Mouse (Mus musculus) stomach, postnatal 0 days (tissue): ENCODE measurements at regions not wholly inside any gene's neighbourhood (a gene's known extent, or its start where the extent isn't known, plus 50 kb on each side); places are given as distances from the start of the nearest gene placed in this dataset.

Experiments used
- ATAC-seq: fragments of 200-750 bp; cut with Nextera tagmentation; 2 replicates; pipeline ENCODE4 v1.8.0; 2017; ENCODE audit not compliant: low FRiP score, low TSS enrichment
- DNase-seq: peaks from one replicate; pipeline ENCODE4 v3.0.0-alpha.2; 2016; ENCODE audit warnings: low spot score
- H3K27ac ChIP-seq: fragments of 300-500 bp; sonication (generic); replicated peaks from 2 replicates; pipeline ENCODE4 v1.5.1; 2014; ENCODE audit warnings: mild to moderate bottlenecking, control low read depth
- H3K27me3 ChIP-seq: fragments of 300-500 bp; sonication (generic); 2 replicates; pipeline ENCODE4 v1.6.1; 2014; ENCODE audit warnings: low read length; ENCODE audit not compliant: control insufficient read depth, insufficient read depth
- H3K36me3 ChIP-seq: fragments of 300-500 bp; sonication (generic); 2 replicates; pipeline ENCODE4 v1.6.1; 2014; ENCODE audit warnings: low read length, mixed read lengths; ENCODE audit not compliant: control insufficient read depth, insufficient read depth
- H3K4me1 ChIP-seq: fragments of 300-500 bp; sonication (generic); replicated peaks from 2 replicates; pipeline ENCODE4 v1.6.1; 2014; ENCODE audit warnings: antibody characterized with exemption; ENCODE audit not compliant: control insufficient read depth, insufficient read depth
- H3K4me2 ChIP-seq: fragments of 300-500 bp; sonication (generic); replicated peaks from 2 replicates; pipeline ENCODE4 v1.6.1; 2014; ENCODE audit warnings: low read depth, mild to moderate bottlenecking, control low read depth, moderate library complexity
- H3K4me3 ChIP-seq: fragments of 300-500 bp; sonication (generic); 2 replicates; pipeline ENCODE4 v1.5.1; 2014; ENCODE audit warnings: low read depth, low read length, control low read depth
- H3K9ac ChIP-seq: fragments of 300-500 bp; sonication (generic); 2 replicates; pipeline ENCODE4 v1.6.1; 2014; ENCODE audit warnings: mild to moderate bottlenecking, low read length, control low read depth, mixed read lengths
- H3K9me3 ChIP-seq: fragments of 300-500 bp; sonication (generic); 2 replicates; pipeline ENCODE4 v1.6.1; 2016; ENCODE audit warnings: low read length; ENCODE audit not compliant: control insufficient read depth
- CTCF ChIP-seq: IDR thresholded peaks from 2 replicates; pipeline ENCODE4 v1.5.1; 2016; ENCODE audit warnings: antibody characterized with exemption, low read depth, mild to moderate bottlenecking, moderate library complexity
- EP300 ChIP-seq: optimal IDR thresholded peaks from 2 replicates; pipeline ENCODE3; 2016; ENCODE audit warnings: antibody characterized with exemption
- WGBS: fragments of 180-500 bp; shearing (Covaris S2); extraction: QIAGEN DNeasy Blood & Tissue Kit; methylation state at CpG from one replicate; pipeline ENCODE4 v1.1.7; 2014; 5-methylcytosine and 5-hydroxymethylcytosine counted together

DNA sequence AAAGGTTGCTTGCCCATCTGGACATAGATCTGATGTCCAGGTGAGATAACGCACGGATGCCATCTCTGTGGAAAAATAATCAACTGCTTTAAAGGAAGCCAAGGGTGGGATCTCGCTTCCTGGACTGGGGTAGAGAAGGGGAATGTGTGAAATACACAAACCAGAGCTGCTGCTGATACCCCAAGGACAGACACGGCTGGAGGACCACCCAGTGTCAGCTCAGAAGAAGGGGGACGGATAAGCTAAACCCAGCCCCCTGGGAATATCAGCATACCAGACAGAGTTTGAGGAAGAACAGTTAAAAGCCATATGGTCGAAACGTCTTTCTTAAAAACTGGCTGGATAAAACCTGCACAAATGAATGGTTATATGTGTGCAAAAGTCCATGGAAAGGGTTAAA is 202.8 kb upstream of the Klf3 start:
- Histone ChIP-seq H3K9ac (no peak overlapping the region), H3K4me2 (peak overlapping the region; percentile 28)
- TF ChIP-seq CTCF (no peak), EP300 (no peak)

DNA sequence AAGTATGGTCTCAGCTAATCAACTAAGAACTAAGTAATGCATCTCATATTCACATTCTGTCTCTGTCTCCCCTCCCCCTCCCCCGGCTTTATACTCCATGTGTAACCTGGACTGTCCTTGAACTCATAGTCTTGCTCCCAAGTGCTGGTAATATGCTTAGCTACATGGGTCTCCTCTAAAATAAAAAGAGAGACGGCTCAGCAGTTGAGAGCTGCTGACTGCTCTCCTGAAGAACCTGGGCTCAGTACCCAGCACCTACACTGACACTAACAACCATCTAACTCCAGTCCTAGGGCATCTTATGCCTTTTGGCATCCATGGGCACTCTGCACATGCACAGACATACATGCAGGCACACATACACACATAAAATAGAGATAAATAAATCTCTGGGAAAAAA is 202.4 kb upstream of the Klf3 start:
- DNase-seq (no peak), ATAC-seq (no peak)
- Histone ChIP-seq H3K4me2 (no peak overlapping the region), H3K4me1 (peaks cover 4% of the 10 kb centered on the region), H3K27ac (no peak overlapping the region), H3K9me3 (no peaks in the 10 kb centered on the region), H3K36me3 (no peaks in the 10 kb centered on the region), H3K9ac (no peak overlapping the region), H3K27me3 (no peaks in the 10 kb centered on the region), H3K4me3 (no peak overlapping the region)
- TF ChIP-seq CTCF (no peak), EP300 (no peak)
- 59% methylated on average over 2 of the region's 2 CpGs for WGBS

More for the DNA sequence above, 202.8 kb upstream of the Klf3 start:
- ATAC-seq (no peak), DNase-seq (no peak)
- peak overlapping the region; percentile 74 for H3K27ac ChIP-seq
- no peaks in the 10 kb centered on the region for H3K27me3 ChIP-seq
- peaks cover 4% of the 10 kb centered on the region for H3K4me1 ChIP-seq
- peak overlapping the region; percentile 13; the same call in 1 of the 2 replicates for H3K4me3 ChIP-seq
- WGBS: 43% methylated on average over 7 of the region's 7 CpGs
- H3K36me3 ChIP-seq: no peaks in the 10 kb centered on the region
- no peaks in the 10 kb centered on the region for H3K9me3 ChIP-seq

DNA sequence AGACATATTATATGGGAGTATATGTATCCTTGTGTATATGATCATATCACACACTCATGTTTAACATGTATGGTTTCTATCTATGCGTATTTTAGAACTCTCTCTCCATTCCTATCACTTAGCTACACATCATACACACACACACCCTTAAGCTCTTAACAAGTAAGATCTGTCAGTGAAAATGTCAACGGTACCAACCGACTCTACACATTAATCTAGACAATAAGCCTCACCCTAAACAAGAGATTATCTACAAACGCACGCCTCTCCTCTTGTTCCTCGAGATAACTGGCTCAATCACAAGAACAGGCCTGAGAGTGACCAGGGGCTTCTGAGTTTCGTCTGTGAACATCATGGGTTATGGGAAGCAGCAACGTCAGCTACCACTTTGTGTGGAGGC is 201.9 kb upstream of the Klf3 start:
- Histone ChIP-seq H3K27ac (no peak overlapping the region), H3K4me2 (no peak overlapping the region), H3K27me3 (no peaks in the 10 kb centered on the region), H3K9me3 (no peaks in the 10 kb centered on the region), H3K4me3 (no peak overlapping the region), H3K36me3 (no peaks in the 10 kb centered on the region), H3K9ac (no peak overlapping the region), H3K4me1 (peaks cover 4% of the 10 kb centered on the region)
- ATAC-seq (no peak), DNase-seq (no peak)
- TF ChIP-seq EP300 (no peak), CTCF (no peak)
- WGBS: 42% methylated on average over 8 of the region's 8 CpGs

DNA sequence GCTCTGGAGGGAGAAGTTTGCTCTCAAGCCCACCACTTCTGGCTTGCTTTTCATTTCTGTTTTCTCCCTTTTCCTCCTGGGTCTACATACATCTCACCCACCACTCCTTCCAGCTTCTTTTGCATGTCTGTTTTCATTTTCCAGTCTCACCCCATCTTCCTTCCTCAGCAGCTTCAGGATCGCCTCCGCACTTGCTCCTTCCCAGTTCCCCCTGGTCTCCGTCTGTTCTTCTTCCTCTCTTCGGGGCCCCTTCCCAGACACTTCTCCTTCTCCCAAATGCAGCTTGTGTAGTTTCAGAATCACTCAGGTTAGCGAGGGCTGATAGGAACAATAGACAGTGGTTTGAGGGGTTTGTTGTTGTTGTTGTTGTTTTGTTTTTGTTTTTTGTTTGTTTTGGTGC is 201.4 kb upstream of the Klf3 start:
- TF ChIP-seq EP300: no peak
- no peak for TF ChIP-seq CTCF
- WGBS: 83% methylated on average over 5 of the region's 5 CpGs
- ATAC-seq (no peak), DNase-seq (no peak)
- Histone ChIP-seq H3K27me3 (no peaks in the 10 kb centered on the region), H3K4me3 (no peak overlapping the region), H3K9ac (no peak overlapping the region), H3K36me3 (no peaks in the 10 kb centered on the region), H3K27ac (no peak overlapping the region), H3K4me2 (no peak overlapping the region), H3K4me1 (peaks cover 4% of the 10 kb centered on the region), H3K9me3 (no peaks in the 10 kb centered on the region)

DNA sequence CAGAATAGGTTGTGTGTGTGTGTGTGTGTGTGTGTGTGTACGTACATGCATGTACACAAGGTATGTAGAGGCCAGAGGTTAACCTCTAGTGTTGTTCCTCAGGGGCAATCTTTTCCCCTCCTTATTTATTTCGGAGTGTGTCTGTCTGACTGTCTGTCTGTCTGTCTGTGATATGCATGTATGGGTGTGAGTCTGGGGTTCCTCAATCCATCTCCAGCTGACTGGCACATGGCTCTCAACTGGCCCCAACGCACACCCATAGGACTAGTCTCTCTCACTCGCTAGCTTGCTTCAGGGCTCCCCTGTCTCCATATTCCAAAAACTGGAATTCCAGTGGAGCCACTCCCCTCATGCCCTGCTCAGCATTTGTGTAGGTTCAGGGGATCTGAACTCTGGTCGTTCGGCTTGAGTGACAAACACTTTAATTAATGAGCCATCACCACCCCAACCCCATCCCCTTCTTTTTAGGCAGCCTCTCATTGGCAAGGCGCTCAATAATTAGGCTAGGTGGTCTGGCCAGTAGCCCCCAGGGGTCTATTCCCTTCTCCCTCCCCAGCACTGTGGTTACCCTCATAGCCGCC is 200.7 kb upstream of the Klf3 start:
- no peak for DNase-seq
- no peak overlapping the region for H3K27ac ChIP-seq
- 87% methylated on average over 8 of the region's 8 CpGs for WGBS
- no peak for ATAC-seq
- no peaks in the 10 kb centered on the region for H3K9me3 ChIP-seq
- H3K4me1 ChIP-seq: peaks cover 4% of the 10 kb centered on the region
- no peaks in the 10 kb centered on the region for H3K27me3 ChIP-seq
- no peak overlapping the region for H3K4me3 ChIP-seq
- no peak overlapping the region for H3K9ac ChIP-seq
- H3K36me3 ChIP-seq: no peaks in the 10 kb centered on the region
- TF ChIP-seq EP300 (no peak), CTCF (no peak)
- no peak overlapping the region for H3K4me2 ChIP-seq

DNA sequence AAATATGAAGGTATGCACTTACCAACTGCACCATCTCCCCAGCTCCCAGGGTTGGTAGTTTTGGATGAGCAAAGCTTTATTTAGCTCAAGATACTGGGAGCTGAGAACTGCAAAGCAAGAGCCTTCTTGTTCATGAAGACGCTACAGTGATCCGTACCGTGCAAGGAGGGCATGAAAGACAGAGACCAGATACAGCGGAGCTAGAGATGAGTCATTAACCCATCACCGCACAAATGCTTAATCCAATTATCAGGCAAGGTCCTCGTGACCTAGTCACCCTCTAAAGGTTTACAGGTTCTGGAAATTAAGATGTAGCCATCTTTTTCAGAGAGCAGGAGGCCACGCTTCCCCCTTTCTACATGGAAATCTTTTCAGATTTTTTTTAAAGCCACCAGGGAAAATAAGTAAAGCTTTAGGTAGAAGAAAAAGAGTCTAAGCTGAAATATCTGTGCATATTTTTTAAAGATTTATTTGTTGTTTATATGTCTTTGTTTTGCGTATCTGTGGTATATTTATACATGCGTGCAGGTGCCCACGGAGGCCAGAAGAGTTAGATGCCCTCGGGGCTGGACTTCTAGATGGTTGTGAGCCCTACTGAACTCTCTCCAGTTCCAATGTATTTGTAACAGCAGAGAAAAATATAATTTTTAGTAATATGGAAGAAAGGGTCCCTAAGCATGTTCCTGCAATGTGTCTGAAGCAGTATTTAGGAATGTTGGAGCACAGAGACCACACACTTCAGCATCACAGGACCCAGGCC is 200.0 kb upstream of the Klf3 start:
- no peak overlapping the region for H3K27ac ChIP-seq

More for the DNA sequence above, 200.0 kb upstream of the Klf3 start:
- Histone ChIP-seq H3K4me2 (no peak overlapping the region), H3K9me3 (no peaks in the 10 kb centered on the region), H3K27me3 (no peaks in the 10 kb centered on the region), H3K9ac (no peak overlapping the region), H3K4me3 (no peak overlapping the region), H3K4me1 (peaks cover 4% of the 10 kb centered on the region), H3K36me3 (no peaks in the 10 kb centered on the region)
- DNase-seq (no peak), ATAC-seq (no peak)
- WGBS: 89% methylated on average over 11 of the region's 11 CpGs
- TF ChIP-seq EP300 (no peak), CTCF (no peak)
